Mouse (Mus musculus): Measurements from ENCODE around the gene Stxbp2.

Stxbp2 gene

DNA sequence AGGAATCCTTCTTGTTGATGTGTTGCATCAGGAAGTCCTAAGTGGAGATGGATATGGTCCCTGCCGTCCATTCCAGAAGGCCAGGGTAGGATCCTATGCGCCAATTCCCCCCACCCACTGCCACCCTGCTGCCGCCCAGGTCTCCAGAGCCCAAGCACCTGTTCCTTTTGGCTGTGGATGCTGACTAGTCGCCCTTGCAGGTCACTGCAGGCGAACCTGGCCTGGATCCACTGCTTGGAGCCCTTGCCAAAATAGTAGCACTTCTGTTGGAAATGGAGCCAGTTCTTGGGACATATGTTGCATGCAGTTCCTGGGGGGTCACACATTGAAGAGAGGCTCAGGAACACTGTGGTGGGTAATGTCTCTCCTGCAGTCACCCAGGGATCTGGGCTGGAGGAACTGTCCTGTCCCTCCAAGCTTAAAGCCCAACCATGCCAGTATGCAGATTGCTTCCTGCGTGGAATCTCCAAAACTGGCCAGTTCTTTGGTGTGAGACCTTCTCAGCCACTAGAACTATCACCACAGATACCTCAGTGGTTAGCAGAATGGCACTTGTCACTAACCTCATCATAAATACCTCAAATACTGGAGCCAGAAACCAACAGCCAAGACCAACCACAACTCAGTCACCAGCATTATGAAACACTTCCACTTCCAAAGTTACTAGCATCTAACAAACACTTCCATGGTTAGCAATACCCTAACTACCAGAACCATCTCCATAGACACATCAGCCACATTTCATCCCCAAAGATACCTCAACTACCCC, 52.8 kb downstream of the Stxbp2 start:
- no peak for DNase-seq (ENCODE audit: low read depth)

DNA sequence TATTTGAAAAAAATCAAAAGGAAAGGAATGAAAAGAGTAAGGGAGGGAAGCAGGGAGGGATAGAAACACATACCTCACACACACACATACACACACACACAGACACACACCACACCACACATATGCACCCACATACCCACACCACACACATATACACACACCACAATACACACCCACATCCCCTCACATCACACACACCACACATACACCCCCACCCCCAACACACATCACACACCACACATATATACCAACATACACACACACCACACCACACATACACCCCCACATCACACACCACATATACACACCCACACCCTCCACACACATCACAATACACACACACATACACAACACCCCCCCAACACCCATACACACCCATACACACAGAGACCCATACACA, 53.8 kb downstream of the Stxbp2 start:
- no peak for DNase-seq (ENCODE audit: low read depth)

DNA sequence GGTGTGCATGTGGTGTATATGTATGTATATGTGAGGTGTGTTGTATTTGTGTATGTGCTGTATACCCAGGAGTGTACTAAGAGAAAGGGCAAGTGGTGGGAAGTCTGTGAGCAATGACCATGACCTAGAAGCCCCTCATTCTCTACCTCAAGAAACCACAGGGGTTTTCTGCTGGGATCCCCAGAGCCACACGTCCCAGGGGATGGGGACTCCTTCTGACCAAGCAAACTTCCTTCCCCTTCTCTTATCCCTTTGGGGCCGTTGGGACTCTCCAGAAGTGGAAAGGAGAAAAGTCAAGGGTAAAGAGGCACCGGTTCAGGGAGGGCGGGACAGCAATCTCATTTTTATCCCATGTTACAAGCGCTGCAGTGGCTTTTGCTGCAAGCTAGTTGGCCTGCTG, 54.7 kb downstream of the Stxbp2 start:
- no peak for DNase-seq (ENCODE audit: low read depth)

- no peak for DNase-seq (ENCODE audit: low read depth)
Observed at GRCm38 (mm10) chr8:3687537-3687936, 56.8 kb downstream of the Stxbp2 start.

GRCm38 (mm10) chr8:3690774-3691173, 60.0 kb downstream of the Stxbp2 start:
- DNase-seq (ENCODE audit: low read depth) = no peak

Data from induced T-regulatory cell, adult 2 months (primary cell).